Comparison of ENCODE assay signal across 1 mouse cellular context in genomic region chr6:52640224-52640712, GRCm38 (mm10).
TF ChIP-seq lines count a peak whose summit lies in the region.

Gene Hibadh (minus strand): TSS chr6:52640389.

TF ChIP-seq in MEL, 35 proteins besides CTCF, POLR2A, EP300 and RAD21 (continued from another document):
- peak; percentile 51; the same call in 1 of the 2 replicates for TF ChIP-seq USF1 (IDR thresholded peaks at IDR 0.05; ENCODE audit: low read depth, low read length)
